Mouse (Mus musculus) lung, postnatal 4 days (tissue): ENCODE measurements around the gene Osbpl5.

ENCODE experiments used
- DNase-seq, 2 experiments: peaks; one replicate each; pipeline ENCODE4 v3.0.0; 2021

Osbpl5 gene

DNA sequence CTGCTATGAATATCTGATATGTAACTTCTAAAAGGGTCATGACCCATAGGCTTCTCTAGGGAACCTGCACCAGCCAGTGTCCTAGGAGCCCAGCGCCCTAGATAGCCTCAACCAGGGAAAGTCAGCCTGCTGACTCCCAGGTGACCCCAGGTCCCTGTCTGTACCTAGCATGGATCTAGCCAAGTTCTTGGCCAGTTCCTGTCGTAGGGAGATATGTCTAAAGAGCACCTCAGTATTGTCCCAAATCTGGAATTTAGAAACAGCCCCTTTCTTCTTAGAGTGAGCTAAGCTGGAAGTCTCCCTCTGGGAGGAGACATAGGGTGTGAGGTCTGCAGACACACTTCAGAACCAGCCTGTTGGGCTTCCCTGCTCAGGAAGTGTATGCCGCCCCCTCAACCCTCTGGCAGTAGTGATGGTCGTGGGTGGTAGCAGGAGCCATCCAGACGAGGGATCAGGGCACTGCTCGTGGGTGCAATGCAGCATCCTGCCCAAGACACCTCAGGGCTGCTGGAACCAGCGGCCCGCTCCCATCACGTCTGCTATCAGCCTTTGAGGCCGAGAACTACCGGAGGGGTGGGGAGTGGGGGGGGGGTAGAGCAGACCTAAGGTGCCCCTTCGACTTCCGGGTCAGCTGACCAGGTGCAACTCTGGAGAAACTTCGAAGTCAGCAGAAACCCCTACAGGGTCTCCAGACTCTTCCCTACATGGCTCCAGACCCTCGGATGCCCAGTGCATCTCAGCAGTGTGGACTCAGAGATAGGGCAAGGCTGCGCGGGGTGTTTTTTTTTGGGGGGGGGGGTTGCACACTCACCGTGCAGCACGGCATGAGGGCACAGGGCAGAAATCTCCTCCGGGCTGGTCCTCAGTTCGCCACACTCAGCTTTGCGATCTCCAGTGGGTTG lies at the start of gene Osbpl5:
TSS of gene Osbpl5 (minus strand) at position 861 of the 902 bp plus-strand sequence.
- no peak for DNase-seq

DNA sequence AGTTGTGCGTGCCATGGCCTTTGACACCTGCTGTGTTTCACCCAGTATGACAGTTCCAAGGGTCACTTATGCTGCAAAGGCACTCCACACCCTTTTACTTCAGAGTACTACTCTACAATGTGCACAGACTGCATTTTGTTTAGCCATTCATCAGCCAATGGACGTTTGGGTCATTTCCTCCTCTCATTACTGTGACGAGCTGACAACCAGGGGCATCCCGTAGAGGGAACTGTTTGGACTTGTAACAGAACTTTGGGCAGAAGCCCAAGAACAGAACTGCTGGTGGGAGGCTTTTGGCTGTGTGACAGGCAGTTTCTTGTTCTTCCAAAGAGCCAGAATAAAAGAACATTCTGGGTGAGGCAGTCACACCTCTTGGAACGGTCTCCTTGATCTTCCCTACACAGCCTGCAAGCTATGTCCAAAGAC lies 48.4 kb upstream of the Osbpl5 start:
- peak in 1 of 2 experiments; percentile 23 for DNase-seq

DNA sequence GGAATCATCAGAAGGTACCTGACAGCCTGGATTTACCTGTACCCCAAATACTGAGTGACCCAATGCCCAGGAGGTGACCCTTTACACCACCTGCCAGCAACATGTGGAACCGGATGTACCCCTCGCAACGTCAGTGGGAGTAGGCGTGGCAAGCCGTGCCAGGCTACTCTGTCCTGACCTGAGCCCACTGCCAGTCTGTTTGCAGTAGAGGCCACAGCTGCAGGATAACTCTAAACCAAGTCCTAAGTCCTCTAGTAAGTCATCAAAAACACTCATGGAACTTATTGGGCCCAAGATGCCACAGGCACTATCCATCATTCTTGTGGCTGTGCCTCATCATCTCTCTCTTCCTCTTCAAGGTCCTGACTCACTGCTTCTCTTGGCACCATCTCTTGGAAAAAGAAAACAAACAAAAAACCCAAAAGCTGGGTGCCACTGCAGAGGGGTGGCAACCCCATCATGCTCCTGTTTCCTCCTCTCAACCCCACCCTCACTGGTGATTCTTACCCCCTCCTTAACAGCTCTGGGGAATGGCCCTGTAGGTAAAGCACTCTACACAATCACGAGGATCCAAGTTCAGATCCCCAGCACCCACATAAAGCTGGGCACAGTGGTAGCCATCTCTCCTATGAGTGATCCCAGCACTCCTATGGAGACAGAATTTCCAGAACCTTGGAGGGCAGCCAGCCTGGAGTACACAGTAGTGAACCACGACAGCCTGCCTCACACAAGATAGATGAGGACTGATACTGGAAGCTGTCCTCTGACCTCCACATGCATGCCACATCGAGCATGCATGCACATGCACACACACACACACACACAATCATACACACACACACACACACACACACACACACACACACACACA lies 44.6 kb upstream of the Osbpl5 start:
- DNase-seq = no peak

DNA sequence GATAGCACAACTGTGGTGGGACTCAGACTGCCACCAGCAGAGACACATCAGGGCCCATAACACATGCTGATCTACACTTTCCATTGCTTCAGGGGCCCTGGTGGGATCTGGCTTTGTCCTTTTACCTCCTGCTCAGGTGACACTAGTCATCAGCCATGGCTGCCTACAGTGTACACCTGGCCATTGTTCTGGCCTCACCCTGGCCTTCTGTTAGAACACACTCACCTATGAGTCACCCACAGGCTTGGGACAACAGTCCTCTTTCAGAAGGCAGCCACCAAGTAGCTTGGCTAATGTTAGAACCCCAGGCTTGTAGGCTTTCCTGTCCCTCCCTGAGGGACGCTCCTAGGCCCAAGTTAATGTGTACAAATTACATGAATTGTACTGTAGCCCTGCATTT lies 44.0 kb upstream of the Osbpl5 start:
- no peak for DNase-seq

DNA sequence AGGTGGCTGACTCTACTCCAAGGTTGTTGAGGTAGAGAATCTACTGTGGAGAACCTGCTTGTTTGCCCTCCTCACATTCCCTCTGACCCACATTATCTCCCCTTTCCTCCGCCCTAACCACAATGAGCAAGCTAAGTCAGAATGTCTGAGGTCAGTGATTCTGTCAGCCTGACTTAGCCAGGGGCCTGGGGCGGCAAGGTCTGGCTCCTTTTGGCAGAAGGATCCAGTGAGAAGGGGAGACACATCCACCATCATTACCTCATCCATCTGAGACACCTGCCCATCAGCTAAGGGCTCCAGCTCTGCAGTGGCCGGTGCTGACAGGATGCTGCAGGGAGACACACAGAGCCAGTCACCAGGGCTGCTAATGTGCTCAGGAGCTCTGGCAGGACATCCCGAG lies 42.0 kb upstream of the Osbpl5 start:
- no peak for DNase-seq

DNA sequence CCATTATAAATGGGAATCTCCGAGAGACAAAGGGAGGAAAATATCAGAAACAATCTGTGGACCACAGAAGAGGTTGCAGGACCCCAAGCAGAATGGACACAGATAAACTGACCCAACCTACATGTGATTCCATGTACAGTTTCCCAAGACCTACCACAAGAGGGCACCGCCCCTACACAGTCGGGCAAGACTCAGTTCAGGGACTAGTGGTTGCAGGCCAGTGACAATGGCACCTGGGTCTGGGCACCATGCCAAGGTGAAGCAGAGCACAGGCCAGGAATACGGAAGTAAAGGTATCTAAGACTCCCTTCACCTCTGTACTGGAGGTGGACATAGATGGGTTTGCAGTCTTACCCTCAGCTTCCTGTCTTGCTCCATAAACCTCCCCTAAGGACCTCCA lies 36.3 kb upstream of the Osbpl5 start:
- peak; percentile 53 to 62 for DNase-seq

DNA sequence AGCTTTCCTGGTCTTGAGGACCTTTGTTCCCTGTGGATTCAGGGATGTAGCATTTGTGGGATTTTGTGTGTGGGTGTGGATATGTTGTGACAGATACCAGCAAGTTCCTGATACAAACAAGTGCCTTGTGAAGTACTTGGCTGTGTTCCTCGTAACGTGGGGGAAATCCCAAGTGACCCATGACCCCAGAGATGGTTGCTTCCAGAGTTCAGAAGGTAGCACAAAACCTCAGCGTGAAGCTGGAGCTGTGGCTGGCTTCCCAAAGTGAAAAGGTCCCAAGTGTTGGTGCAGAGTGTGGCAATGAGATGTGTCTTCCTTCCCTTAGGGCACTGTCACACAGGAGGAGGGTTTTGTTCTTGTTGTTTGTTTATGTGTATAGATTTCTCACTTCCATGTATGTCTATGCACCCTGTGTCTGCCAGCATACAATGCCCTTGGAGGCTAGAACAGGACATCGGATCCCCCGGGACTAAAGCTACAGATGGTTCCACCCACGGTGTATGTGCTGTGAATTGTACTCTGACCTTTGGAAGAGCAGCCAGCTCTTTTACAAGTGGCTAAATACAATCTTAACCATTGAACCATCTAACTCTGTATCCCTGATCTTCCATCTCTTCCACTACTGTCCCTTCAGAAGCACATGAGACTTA lies 35.7 kb upstream of the Osbpl5 start:
- no peak for DNase-seq

DNA sequence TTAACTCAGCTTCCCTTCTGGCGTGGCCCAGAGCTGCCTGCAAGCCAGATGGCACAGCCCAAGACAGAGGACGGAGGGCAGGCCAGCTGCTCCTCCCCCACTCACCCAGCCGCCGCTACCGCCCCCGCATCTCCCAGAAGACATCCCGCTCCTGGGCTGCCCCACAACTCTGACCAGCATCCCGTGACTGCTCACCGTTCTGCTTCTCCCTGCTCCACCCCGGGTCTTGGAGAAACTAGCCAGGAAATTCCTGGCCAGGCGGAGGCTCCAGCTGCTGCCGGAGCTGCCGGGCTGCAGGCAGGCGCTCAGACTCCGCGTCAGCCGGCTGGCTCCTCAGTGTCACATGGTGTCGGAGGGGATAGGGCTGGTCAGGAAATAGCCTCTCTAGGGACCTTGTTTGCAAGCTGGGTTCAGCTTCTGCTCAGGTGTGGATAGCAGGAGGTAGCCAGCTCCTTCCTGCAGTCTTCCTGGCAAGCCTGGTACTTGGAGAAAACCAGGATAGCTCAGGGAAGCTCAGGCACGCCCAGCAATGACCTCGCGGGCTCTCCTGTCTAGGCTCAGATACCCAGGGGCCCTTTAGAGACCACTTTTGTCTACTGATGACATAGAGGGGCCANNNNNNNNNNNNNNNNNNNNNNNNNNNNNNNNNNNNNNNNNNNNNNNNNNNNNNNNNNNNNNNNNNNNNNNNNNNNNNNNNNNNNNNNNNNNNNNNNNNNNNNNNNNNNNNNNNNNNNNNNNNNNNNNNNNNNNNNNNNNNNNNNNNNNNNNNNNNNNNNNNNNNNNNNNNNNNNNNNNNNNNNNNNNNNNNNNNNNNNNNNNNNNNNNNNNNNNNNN lies 27.4 kb upstream of the Osbpl5 start, which contains the start of gene Mrgpre:
TSS of gene Mrgpre (minus strand) at position 505 of the 834 bp plus-strand sequence.
- DNase-seq = peak; percentile 84 to 90

DNA sequence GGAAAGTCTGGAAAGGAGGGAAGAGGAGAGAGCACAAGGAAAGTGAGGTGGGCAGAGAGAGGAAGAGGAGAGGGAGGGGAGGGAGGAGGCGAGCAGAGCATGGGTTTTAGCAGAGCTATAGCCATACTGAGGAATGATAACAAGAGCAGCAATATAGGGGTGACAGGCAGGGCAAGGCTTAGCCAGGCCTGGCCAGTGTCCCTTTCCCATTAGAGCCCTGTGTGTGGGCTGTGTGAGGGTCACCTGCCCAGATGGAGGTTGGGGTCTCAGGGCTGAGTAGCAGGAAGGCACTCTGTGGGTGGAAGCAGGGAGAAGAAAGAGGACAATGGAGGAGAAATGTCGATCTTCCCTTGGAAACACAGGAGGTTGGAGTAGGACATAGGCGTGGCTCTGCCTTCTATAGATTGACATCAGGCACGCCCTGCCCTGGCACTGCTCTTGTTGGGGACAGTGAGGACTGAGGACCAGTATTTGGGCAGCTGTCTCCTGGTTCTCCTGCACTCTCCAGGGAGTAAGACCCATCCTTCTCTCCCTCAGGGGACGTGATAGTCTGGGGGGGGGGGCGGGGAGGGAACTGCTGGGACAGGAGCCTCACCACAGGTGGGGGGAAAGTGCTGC lies 26.7 kb upstream of the Osbpl5 start:
- DNase-seq = peak in 1 of 2 experiments; percentile 30

DNA sequence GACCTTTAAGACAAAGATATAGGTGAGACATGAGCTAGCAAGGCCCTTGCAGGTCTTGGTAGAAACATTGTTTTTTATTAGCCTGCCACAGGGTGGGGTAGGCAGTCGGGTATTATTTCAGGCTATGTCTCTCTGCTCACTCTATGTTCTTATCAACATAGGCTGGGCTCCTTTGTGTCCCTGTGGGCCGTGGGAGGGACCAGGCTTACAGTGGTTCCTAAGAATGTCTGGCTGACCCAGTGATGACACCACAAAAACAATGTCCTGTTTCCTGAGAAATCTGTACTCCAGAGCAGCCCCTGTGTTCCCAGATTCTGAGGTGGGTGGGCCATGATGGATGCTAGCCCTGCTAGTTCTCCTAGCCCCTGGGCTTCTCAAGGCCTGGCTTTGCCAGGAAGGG lies 20.6 kb upstream of the Osbpl5 start:
- no peak for DNase-seq

DNA sequence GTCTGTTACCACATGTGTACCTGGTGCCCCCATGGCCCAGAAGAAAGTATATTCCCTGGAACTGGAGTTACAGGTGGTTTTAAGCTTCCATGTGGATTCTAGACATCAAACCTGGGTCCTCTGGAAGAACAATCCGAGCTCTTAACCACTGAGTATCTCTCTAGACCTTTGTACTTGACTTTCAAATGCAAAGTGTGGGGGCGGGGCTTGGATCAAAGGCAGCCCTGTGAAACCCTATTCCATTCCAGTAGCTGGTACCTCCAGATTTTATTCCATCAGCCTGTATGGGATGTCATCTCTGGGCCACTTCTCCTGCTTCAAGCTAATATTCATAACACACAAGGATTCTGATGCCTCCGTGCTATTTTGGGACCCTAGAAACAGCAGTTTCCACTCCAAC lies 19.4 kb upstream of the Osbpl5 start:
- DNase-seq = no peak

DNA sequence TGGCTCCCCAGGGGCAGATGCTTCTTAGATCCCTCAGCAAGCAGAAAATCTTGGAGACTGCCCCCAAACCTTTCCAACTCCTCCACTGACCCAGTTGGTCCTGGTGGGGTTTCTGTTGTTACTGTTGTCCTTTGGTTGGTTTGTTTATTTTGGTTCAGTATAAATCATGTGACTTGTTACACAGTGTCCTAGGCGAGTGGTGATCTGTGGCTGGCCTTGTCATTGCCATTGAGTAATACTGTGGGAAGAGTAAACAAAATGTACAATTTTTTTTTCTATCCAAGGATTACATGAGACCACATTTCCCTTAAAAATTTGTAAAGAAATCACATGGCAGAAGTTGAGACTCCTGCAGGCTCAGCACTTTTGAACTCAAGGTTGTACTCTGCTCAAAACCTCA lies 12.7 kb upstream of the Osbpl5 start:
- no peak for DNase-seq

DNA sequence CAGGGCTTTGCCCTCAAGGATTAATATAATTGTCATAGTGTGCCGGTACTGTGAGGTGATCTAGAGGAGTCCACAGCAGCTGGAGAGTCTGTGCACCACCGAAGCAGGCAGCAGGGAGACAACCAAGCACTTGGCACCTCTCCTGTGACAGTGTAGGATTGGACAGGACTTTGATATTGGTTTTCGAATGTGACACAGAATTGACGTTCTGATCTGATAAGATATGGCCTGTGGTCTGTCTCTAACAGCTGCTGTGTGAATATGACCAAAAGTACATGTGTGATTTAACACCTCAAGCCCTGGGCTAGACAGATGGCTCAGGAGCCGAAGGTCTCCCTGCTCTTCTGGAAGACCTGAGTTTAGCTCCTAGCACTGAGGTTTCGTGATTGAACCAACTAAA lies 11.5 kb upstream of the Osbpl5 start:
- no peak for DNase-seq

DNA sequence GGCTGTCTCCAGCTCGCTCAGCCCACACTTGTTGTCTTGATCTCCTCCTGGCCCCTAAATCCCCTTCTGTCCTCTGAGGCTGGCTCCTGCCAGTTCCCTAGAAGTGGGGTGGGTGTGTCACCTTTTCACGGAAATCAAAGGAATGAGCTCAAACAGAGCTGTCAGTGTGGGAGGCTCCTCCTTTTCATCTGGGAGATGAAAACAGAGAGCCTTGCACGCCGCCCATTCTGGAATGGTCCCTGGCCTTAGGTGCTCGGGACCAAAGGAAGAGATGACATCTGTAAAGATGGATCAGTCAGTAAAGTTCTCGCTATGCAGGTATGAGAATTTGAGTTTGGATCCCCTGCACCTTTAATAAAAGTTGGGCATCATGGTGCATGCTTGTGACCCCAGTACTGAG lies 10.1 kb upstream of the Osbpl5 start, which contains the start of gene Mrgprg:
TSS of gene Mrgprg (minus strand) at position 101 of the 400 bp plus-strand sequence.
- no peak for DNase-seq

DNA sequence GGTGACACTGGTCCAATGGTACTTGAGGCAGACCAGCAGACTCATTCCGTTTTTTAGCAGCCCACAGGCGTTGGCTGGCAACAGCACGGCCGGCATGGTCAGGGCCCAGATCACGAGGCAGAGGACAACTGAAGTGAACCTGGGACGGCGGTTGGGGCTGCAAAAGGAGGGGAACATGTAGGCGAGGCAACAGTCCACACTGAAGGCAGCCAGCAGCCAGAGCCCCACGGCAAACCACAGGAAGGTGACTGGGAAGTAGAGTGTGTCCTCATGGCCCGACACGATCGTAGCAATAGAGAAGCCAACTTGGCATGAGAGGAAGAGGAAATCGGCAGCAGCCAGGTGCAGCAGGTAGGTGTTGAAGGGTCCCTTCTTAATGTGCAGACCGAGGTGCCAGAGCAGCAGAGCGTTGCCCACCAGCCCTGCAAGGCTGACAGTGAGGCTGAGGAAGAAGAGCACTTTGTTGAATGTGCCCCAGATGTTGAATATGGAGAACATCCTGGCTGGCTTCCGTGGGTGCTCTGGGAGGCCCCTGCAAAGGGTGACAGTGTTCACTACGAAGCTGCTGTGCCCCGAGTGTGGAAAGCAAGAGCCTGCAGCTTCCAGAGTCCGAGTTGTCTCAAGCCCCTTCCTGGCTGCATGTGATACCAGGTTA lies 8.2 kb upstream of the Osbpl5 start:
- no peak for DNase-seq

DNA sequence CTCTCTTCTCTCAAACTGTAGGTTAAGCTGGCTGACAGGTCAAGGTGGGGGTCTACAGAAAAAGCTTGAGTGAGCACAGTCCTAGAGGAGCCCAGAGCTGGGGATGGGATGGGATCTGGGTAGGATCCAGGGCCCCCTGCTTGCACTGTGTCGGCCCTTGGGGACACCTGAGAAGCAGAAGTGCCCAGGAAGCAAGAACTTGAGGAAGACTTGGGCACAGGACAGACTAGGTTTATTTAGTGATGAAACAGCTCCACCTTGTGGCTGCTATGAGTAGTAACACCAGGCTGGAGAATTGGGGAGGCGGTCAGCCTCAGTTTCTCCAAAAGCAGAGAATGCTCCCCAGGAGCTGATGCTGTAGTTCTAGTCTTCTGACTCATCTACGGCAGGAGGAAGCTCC lies 7.0 kb upstream of the Osbpl5 start:
- no peak for DNase-seq

DNA sequence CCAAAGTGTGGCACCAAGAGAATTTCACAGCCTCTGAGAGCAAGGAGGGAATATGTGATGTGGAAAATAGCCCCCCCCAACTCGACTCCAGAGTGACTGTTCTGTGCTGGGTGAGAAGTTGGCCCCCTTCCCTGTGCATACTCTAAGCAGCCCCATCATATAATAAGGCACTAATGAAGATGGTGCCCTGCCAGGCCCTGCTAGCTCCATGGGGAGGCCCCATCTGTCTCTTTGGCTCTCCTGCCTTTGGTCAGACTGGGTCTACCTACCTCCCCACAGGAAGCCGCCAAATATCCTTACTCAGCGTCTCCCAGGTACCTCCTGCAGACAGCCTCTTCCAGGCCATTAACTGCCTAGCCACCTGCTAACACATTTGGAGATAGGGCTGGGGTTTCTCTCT lies 2.2 kb upstream of the Osbpl5 start:
- DNase-seq = no peak

DNA sequence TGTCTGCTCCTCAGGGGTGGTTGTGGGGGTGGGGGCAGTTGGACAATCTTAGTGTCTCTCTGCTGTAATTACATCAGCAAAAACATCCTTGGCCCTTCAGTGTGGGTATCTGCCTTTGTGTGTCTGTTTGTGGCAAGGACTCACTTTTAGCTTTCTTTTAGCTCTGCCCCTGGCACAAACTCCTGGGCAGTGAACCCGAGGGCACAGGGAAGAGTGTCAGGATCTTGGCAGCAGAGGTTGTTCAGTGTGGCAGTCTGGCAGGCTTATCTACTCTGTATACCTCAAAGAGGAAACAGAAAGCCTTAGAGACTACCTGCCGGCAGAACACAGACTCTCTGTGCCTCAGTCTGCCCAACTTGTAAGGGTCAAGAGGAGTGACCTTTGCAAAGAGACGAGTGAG lies 911 bp upstream of the Osbpl5 start:
- no peak for DNase-seq

DNA sequence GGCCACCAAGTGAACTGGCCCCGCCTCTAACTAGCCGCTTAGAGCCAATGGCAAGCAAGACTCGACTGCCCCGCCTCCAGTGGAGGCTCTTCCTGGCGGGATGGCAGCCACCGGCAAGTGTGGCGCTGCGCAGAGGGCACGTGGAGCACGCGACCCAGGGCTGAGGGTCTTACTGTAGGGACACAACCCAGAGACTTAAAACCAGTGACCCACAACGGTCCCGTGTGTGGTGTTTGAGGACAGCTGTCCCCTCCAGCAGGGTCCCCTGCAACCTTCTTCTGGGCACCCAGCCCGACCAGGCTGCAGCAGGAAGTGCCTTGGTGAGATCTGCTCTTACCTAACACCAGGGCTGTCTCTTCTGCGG lies 224 bp upstream of the Osbpl5 start:
- peak; percentile 82 to 84 for DNase-seq

DNA sequence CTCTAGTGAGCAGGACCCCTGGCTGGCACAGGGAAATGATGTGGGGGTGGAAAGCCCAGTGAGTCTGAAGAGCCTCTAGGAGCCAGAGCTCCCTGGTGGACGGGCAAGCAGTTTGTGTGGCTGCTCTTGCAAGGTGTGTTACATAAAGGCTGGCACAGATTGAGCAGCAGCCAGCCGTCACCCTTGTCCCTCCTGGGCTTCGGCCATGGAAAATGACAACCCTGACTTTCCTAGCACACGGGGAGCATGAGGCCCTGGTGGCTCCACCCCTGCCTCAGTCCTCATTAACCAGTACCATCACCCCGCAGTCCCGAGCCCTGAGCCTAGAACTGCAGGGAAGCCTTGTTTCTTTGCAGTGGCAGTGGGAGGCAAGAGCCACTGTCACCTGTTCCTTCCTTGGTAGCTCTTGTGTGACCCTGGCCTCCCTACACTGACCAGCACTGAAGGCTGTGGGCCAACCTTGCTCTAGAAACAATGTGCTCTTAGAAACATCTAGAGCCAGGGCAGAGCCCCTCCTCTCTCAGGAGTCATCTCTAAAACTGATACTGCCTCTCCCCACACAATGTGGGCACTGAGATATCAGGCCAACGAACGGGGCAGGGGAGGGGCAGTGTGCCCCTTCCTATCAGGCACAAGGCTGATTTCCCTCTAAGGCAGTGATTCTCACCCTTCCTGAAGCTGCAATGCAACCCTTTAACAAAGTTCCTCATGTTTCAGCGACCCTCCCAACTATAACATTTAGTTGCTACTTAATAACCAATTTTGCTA lies 1.2 kb downstream of the Osbpl5 start:
- DNase-seq = no peak
